Mouse (Mus musculus): Measurements from ENCODE around the gene Aass. TPM values are rescaled to one million over a fixed set of nuclear protein-coding genes. Genes with fewer than 3 reads are reported as not detected.

Gene Aass
- polyA plus RNA-seq, 1 experiment = not detected

DNA sequence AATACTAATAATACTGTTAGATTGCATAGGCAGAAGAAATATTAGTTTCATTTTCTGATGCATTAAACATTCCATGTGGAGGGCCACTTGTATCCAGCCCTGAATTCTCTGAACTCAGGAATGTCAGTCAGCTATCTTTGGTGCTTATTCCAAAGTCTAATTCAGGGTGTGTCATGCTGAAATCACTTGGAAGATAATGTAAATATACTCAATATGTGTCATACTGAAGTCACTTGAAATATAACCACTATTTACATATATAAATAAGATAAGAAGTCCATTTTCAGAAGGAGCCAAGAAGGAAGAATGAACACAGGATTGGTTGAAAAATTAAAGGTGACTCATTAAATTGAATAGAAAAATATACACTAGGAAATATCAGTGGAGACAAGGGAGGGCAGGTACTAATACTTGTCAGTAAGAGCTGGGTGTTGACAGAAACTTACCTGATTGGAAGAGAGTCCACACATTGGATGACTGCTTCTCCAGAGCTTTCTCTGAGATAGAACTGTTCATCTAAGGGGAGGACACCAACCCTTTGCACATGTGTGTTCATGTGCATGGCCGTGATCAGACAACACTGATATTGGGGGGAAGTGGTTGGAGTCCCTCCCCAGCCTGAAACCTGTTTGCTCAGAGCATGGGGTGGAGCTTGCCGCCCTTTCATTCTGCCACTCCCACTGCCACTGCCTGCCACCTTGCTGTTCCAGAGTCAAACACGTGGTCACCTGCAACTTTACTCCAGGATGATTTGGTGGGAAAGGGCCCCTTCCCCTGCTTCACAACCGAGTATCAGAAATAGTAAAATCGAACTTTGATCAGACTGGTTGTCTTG lies 48.0 kb downstream of the Aass start:
- H3K27me3 ChIP-seq (ENCODE audit: control insufficient read depth, insufficient read depth, low read length) = no peaks in the 10 kb centered on the region
- H3K4me3 ChIP-seq (ENCODE audit: low read depth, low read length) = no peak overlapping the region
- H3K4me1 ChIP-seq (ENCODE audit: control insufficient read depth, insufficient read depth, insufficient read length, low read length) = no peaks in the 10 kb centered on the region
- TF ChIP-seq CTCF (IDR thresholded peaks at IDR 0.05; ENCODE audit: extremely low read depth, insufficient read length, insufficient replicate concordance, low read depth, low read length) (no peak), POLR2A (IDR thresholded peaks at IDR 0.05; ENCODE audit: low read depth, low read length) (no peak)
- no peak overlapping the region for H3K27ac ChIP-seq (ENCODE audit: insufficient read depth, low read depth, low read length)
- H3K36me3 ChIP-seq (ENCODE audit: control insufficient read depth, insufficient read depth, low read length) = no peaks in the 10 kb centered on the region
- WGBS = 64% methylated on average over 5 of the region's 5 CpGs

DNA sequence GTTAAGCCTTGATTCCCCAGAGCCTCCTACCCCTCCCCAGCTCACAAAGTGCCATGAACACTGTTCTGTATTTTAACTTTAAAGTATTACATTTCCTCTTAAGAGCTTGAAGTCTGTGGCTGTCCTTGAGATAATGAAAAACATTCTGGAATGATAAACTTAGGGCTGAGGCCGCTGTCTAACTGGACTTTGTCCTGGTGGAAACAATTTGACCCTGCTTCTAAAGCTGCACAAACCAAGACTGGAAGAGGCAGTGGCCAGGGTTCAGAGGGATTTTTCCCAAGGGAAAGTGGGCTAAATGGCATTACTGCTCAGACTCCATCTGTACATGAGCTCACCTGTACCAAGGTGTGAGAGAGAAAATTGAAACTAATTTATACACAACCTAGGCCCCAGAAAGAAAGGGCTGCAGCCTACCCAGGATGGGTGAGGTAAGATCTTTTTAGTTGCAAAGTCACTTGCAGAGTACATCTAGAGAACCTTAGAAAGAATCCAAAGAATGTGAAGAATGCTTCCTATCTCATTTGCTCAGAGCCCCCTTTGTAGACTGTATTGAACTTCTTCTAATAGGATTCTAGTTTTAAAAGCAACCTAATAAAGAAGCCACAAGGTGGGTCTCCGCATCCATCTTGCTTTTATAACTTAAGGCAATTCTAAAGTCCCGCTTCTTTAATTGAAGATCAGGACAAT lies 52.6 kb downstream of the Aass start:
- TF ChIP-seq CTCF (IDR thresholded peaks at IDR 0.05; ENCODE audit: extremely low read depth, insufficient read length, insufficient replicate concordance, low read depth, low read length) (no peak), POLR2A (IDR thresholded peaks at IDR 0.05; ENCODE audit: low read depth, low read length) (no peak)
- Histone ChIP-seq H3K4me1 (ENCODE audit: control insufficient read depth, insufficient read depth, insufficient read length, low read length) (no peaks in the 10 kb centered on the region), H3K27ac (ENCODE audit: insufficient read depth, low read depth, low read length) (no peak overlapping the region), H3K36me3 (ENCODE audit: control insufficient read depth, insufficient read depth, low read length) (no peaks in the 10 kb centered on the region), H3K4me3 (ENCODE audit: low read depth, low read length) (no peak overlapping the region), H3K27me3 (ENCODE audit: control insufficient read depth, insufficient read depth, low read length) (no peaks in the 10 kb centered on the region)
- WGBS = 53% methylated on average over 3 of the region's 3 CpGs

DNA sequence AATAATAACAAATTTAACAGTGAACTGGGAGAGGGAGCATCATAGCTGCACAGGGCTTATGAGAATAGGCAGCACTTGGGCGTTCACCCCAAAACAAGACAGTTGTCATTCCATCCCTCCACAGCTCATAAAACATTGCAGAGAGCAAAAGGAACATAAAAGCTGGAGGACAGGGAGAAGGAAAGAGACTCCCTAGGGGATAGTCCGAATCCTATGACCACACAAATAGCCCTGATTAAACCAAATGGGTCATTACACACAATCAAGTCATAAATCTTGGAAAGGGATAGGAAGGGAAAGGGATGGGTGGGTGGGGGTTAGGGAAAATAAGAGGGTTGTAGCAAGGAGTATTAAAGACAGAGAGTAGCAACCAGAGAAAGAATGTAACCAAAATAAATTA lies 54.5 kb downstream of the Aass start:
- TF ChIP-seq POLR2A (IDR thresholded peaks at IDR 0.05; ENCODE audit: low read depth, low read length) (no peak), CTCF (IDR thresholded peaks at IDR 0.05; ENCODE audit: extremely low read depth, insufficient read length, insufficient replicate concordance, low read depth, low read length) (no peak)
- H3K36me3 ChIP-seq (ENCODE audit: control insufficient read depth, insufficient read depth, low read length) = no peaks in the 10 kb centered on the region

DNA sequence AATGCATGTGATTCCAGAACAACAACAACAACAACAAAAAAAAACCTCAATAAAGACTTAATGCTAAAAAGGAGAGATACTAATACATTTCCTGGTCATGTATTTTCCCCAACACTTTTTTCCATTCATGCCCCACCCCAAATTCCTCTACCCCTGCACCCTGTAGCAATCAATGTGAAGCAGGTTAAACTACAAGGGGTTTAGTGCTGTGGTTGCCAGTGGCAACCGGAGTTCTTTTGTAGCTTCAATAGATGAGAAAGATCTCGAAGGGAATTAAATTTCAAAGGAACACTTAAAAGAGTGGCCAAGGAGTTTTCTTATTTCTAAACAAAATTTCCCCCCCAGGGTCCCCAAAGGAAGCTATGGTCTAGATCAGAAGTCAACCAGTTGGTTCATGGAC lies 56.7 kb downstream of the Aass start:
- H3K4me1 ChIP-seq (ENCODE audit: control insufficient read depth, insufficient read depth, insufficient read length, low read length) = no peaks in the 10 kb centered on the region
- H3K27me3 ChIP-seq (ENCODE audit: control insufficient read depth, insufficient read depth, low read length) = no peaks in the 10 kb centered on the region
- no peaks in the 10 kb centered on the region for H3K36me3 ChIP-seq (ENCODE audit: control insufficient read depth, insufficient read depth, low read length)
- TF ChIP-seq POLR2A (IDR thresholded peaks at IDR 0.05; ENCODE audit: low read depth, low read length) (no peak), CTCF (IDR thresholded peaks at IDR 0.05; ENCODE audit: extremely low read depth, insufficient read length, insufficient replicate concordance, low read depth, low read length) (no peak)
- no peak overlapping the region for H3K4me3 ChIP-seq (ENCODE audit: low read depth, low read length)
- H3K27ac ChIP-seq (ENCODE audit: insufficient read depth, low read depth, low read length) = no peak overlapping the region
- 60% methylated on average over 2 of the region's 2 CpGs for WGBS

More for the DNA sequence above, 54.5 kb downstream of the Aass start:
- Histone ChIP-seq H3K4me3 (ENCODE audit: low read depth, low read length) (no peak overlapping the region), H3K27ac (ENCODE audit: insufficient read depth, low read depth, low read length) (no peak overlapping the region), H3K27me3 (ENCODE audit: control insufficient read depth, insufficient read depth, low read length) (no peaks in the 10 kb centered on the region), H3K4me1 (ENCODE audit: control insufficient read depth, insufficient read depth, insufficient read length, low read length) (no peaks in the 10 kb centered on the region)
- 57% methylated on average over 2 of the region's 2 CpGs for WGBS

DNA sequence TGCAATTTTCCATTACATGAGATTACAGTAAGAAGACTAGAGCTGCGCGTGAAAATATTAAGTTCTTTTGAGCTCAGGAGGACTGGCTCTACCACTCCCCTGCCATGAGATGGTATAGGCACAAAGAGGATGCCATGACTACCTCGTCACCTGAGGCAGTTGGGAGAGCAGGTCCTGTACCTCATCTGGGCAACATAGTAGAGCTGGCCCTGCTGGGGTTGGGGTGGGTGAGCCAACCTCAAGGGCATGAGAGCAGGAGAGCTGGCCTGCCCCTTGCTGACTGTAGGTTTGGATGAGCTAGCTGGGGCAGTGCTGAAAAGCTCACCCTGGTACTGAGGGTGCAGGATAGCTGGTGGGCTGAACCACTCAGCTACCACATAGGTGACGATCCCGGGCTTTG lies 77.1 kb downstream of the Aass start:
- no peak for TF ChIP-seq POLR2A (IDR thresholded peaks at IDR 0.05; ENCODE audit: low read depth, low read length)
- TF ChIP-seq CTCF (IDR thresholded peaks at IDR 0.05; ENCODE audit: extremely low read depth, insufficient read length, insufficient replicate concordance, low read depth, low read length) = no peak
- WGBS = 87% methylated on average over 5 of the region's 5 CpGs

DNA sequence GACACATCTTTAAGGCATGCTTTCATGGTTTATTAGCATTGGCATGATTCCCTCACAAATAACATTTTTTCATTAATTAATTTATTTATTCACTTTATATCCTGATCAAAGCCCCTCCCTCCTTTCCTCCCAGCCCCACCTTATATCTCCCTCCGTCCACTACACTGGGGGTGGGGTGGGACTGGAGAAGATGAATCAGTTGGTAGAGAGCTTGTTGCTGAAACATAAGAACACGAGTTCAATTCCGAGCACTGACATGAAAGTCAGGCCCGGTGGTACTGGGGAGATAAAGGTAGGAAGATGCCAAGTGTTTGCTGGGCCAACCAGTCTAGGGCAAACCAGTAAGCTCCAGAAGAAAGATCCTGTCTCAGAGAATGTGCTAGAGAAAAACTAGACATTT lies 84.0 kb downstream of the Aass start:
- no peak for TF ChIP-seq POLR2A (IDR thresholded peaks at IDR 0.05; ENCODE audit: low read depth, low read length)
- no peak for TF ChIP-seq CTCF (IDR thresholded peaks at IDR 0.05; ENCODE audit: extremely low read depth, insufficient read length, insufficient replicate concordance, low read depth, low read length)
- 92% methylated on average over 4 of the region's 4 CpGs for WGBS
- Histone ChIP-seq H3K4me3 (ENCODE audit: low read depth, low read length) (no peak overlapping the region), H3K27ac (ENCODE audit: insufficient read depth, low read depth, low read length) (no peak overlapping the region), H3K4me1 (ENCODE audit: control insufficient read depth, insufficient read depth, insufficient read length, low read length) (no peaks in the 10 kb centered on the region), H3K36me3 (ENCODE audit: control insufficient read depth, insufficient read depth, low read length) (no peaks in the 10 kb centered on the region), H3K27me3 (ENCODE audit: control insufficient read depth, insufficient read depth, low read length) (no peaks in the 10 kb centered on the region)

More for the DNA sequence above, 77.1 kb downstream of the Aass start:
- Histone ChIP-seq H3K27me3 (ENCODE audit: control insufficient read depth, insufficient read depth, low read length) (no peaks in the 10 kb centered on the region), H3K36me3 (ENCODE audit: control insufficient read depth, insufficient read depth, low read length) (no peaks in the 10 kb centered on the region), H3K4me3 (ENCODE audit: low read depth, low read length) (no peak overlapping the region), H3K4me1 (ENCODE audit: control insufficient read depth, insufficient read depth, insufficient read length, low read length) (no peaks in the 10 kb centered on the region), H3K27ac (ENCODE audit: insufficient read depth, low read depth, low read length) (no peak overlapping the region)

DNA sequence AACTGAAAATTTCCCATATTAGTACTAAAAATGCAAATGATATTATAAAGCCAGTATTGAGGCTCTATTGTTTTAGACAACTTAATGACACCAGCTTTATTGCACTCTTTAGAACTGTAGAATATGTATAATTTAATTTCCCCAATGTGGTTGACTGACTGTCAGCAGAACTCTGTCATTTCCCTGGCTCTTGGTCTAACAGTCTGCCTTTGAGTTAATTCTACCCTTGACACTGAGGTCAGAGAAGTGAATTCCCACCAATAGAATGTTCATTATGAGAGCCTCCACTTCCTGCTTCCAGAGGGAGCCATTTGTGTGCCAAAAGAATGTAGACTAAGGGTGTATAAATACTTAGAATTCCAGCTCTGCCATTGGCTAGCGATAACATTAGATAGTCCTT lies 104.5 kb downstream of the Aass start:
- Histone ChIP-seq H3K36me3 (ENCODE audit: control insufficient read depth, insufficient read depth, low read length) (no peaks in the 10 kb centered on the region), H3K4me1 (ENCODE audit: control insufficient read depth, insufficient read depth, insufficient read length, low read length) (no peaks in the 10 kb centered on the region), H3K27me3 (ENCODE audit: control insufficient read depth, insufficient read depth, low read length) (no peaks in the 10 kb centered on the region), H3K27ac (ENCODE audit: insufficient read depth, low read depth, low read length) (no peak overlapping the region), H3K4me3 (ENCODE audit: low read depth, low read length) (no peak overlapping the region)
- WGBS = 21% methylated on average over 1 of the region's 1 CpGs
- TF ChIP-seq CTCF (IDR thresholded peaks at IDR 0.05; ENCODE audit: extremely low read depth, insufficient read length, insufficient replicate concordance, low read depth, low read length) = no peak

Other genes starting within 250 kb of the Aass start
- gene Fezf1, start 115.4 kb upstream of the Aass start, polyA plus RNA-seq (2012; rRNA removed) = 0.10 TPM in 1 of 2 replicates, not detected in the other